Comparison of ENCODE assay signal across 8 mouse cellular contexts in genomic region chr16:33966538-33967282, GRCm38 (mm10). TPM values are rescaled to one million over a fixed set of nuclear protein-coding genes. Genes with fewer than 3 reads are reported as not detected.
DNase-seq lines count a peak whose midpoint lies in the region; ATAC-seq and TF ChIP-seq lines count a peak whose summit lies in the region.

Gene Umps, minus strand, starts transcription at chr16:33967038.

- H3K4me3 ChIP-seq in embryonic facial prominence, embryonic 12.5 days, result peak within 1 kb of the TSS; percentile 93
- H3K4me3 ChIP-seq in heart, adult 2 months, result peak within 1 kb of the TSS; percentile 85
- peak within 1 kb of the TSS; percentile 84 for H3K4me3 ChIP-seq in limb, embryonic 13.5 days
- H3K4me3 ChIP-seq in midbrain, embryonic 15.5 days, result peak within 1 kb of the TSS; percentile 67

- no peaks in the 10 kb centered on the region for H3K79me2 ChIP-seq in heart, adult 2 months (replicated peaks; ENCODE audit: control insufficient read depth, insufficient read depth, low read length)

- H3K9me3 ChIP-seq in embryonic facial prominence, embryonic 12.5 days, result no peaks in the 10 kb centered on the region
- H3K9me3 ChIP-seq in limb, embryonic 13.5 days, result no peaks in the 10 kb centered on the region
- no peaks in the 10 kb centered on the region for H3K9me3 ChIP-seq in midbrain, embryonic 15.5 days

- peak within 1 kb of the TSS; percentile 81 for H3K4me2 ChIP-seq in embryonic facial prominence, embryonic 12.5 days (replicated peaks)
- peak within 1 kb of the TSS; percentile 79 for H3K4me2 ChIP-seq in limb, embryonic 13.5 days (replicated peaks)
- H3K4me2 ChIP-seq in midbrain, embryonic 15.5 days, result peak within 1 kb of the TSS; percentile 95

- intact Hi-C loops in heart, adult 2 months (cut with DNase I), result no loop called here

- TF ChIP-seq CTCF in heart, adult 2 months (IDR thresholded peaks at IDR 0.05), result no peak

- peaks cover 17% of the 10 kb centered on the region for H3K36me3 ChIP-seq in embryonic facial prominence, embryonic 12.5 days
- no peaks in the 10 kb centered on the region for H3K36me3 ChIP-seq in heart, adult 2 months (ENCODE audit: control insufficient read depth, insufficient read depth, low read length)
- peaks cover 18% of the 10 kb centered on the region for H3K36me3 ChIP-seq in limb, embryonic 13.5 days
- H3K36me3 ChIP-seq in midbrain, embryonic 15.5 days (replicated peaks), result peaks cover 14% of the 10 kb centered on the region; the same call in 1 of the 2 replicates

- H3K9ac ChIP-seq in embryonic facial prominence, embryonic 12.5 days, result peak within 1 kb of the TSS; percentile 89
- H3K9ac ChIP-seq in heart, adult 2 months (ENCODE audit: low read depth, low read length), result peak within 1 kb of the TSS; percentile 87
- H3K9ac ChIP-seq in limb, embryonic 13.5 days, result peak within 1 kb of the TSS; percentile 87
- H3K9ac ChIP-seq in midbrain, embryonic 15.5 days, result peak within 1 kb of the TSS; percentile 66

- ATAC-seq in embryonic facial prominence, embryonic 12.5 days (ENCODE audit: insufficient number of reproducible peaks, insufficient read depth, low FRiP score, low TSS enrichment), result peak; percentile 88
- peak; percentile 91 for ATAC-seq in limb, embryonic 13.5 days (ENCODE audit: low FRiP score, low read depth)
- ATAC-seq in midbrain, embryonic 15.5 days (replicated peaks), result peak; percentile 96

- no peaks in the 10 kb centered on the region for H3K27me3 ChIP-seq in embryonic facial prominence, embryonic 12.5 days
- H3K27me3 ChIP-seq in heart, adult 2 months (ENCODE audit: control insufficient read depth, insufficient read depth, low read length), result no peaks in the 10 kb centered on the region
- no peaks in the 10 kb centered on the region for H3K27me3 ChIP-seq in limb, embryonic 13.5 days
- H3K27me3 ChIP-seq in midbrain, embryonic 15.5 days (replicated peaks), result no peaks in the 10 kb centered on the region

- WGBS in embryonic facial prominence, embryonic 12.5 days, result 2% methylated on average over 44 of the region's 44 CpGs
- under 1% methylated on average over 44 of the region's 44 CpGs for WGBS in heart, adult 2 months
- WGBS in limb, embryonic 13.5 days, result 1% methylated on average over 44 of the region's 44 CpGs
- under 1% methylated on average over 44 of the region's 44 CpGs for WGBS in midbrain, embryonic 15.5 days

- TF ChIP-seq POLR2A in heart, adult 2 months (IDR thresholded peaks at IDR 0.05; ENCODE audit: insufficient read depth, low read depth, low read length), result peak; percentile 59; the same call in 1 of the 2 replicates

- H3K4me1 ChIP-seq in embryonic facial prominence, embryonic 12.5 days, result peaks cover 8% of the 10 kb centered on the region
- no peaks in the 10 kb centered on the region; the same call in 1 of the 2 replicates for H3K4me1 ChIP-seq in heart, adult 2 months (ENCODE audit: control insufficient read depth, insufficient read depth, low read length)
- peaks cover 12% of the 10 kb centered on the region for H3K4me1 ChIP-seq in limb, embryonic 13.5 days
- peaks cover 16% of the 10 kb centered on the region for H3K4me1 ChIP-seq in midbrain, embryonic 15.5 days

- peak; percentile 79 for DNase-seq in 3T3-L1 (ENCODE audit: low read depth, low spot score)
- DNase-seq in adrenal gland, postnatal 36 days, result peak; percentile 84 to 91
- DNase-seq in heart, adult 2 months, result peak; percentile 88 to 91
- DNase-seq in kidney, adult 8-10 months, result peak; percentile 77 to 82
- peak; percentile 74 to 89 for DNase-seq in spleen, adult 18-20 months

- peak within 1 kb of the TSS; percentile 64 for H3K27ac ChIP-seq in embryonic facial prominence, embryonic 12.5 days
- peak within 1 kb of the TSS; percentile 76 for H3K27ac ChIP-seq in heart, adult 2 months
- peak within 1 kb of the TSS; percentile 44; the same call in 1 of the 2 replicates for H3K27ac ChIP-seq in limb, embryonic 13.5 days
- peak within 1 kb of the TSS; percentile 62 for H3K27ac ChIP-seq in midbrain, embryonic 15.5 days

- no peak for TF ChIP-seq EP300 in heart, adult 2 months (IDR thresholded peaks at IDR 0.05; ENCODE audit: insufficient read depth, low read depth, low read length)

RNA-seq across cellular contexts. Expression of gene Umps, which starts in this region (rescaled TPM):
- 10 to 100 TPM; 42.3 to 50.8 TPM for total RNA-seq in adrenal gland, postnatal 36 days (2021)
- 62.6 and 63.6 TPM in 2 replicates for polyA plus RNA-seq in embryonic facial prominence, embryonic 12.5 days (2016; fragmentation: Nextera tagmentation; extraction: Ambion mirVana)
- total RNA-seq in heart, adult 2 months (2021), result 1 to 10 TPM; 7.9 to 8.4 TPM
- 3.8 and 5.5 TPM in 2 replicates for polyA plus RNA-seq in heart, adult 2 months (2012; rRNA removed)
- polyA plus RNA-seq in limb, embryonic 13.5 days (2015; fragmentation: Nextera tagmentation; extraction: Ambion mirVana), result 57.8 and 58.2 TPM in 2 replicates
- 23.4 and 24.1 TPM in 2 replicates for polyA plus RNA-seq in midbrain, embryonic 15.5 days (2015; fragmentation: Nextera tagmentation; extraction: Ambion mirVana)

Comparison
In these comparisons a context has a peak if more than half of its experiments do, and no peak if none do; other contexts are left out.
1. Peak in every context shown above with its lines: DNase-seq, ATAC-seq, H3K4me3 ChIP-seq and H3K27ac ChIP-seq.
2. RNA of gene Umps (total RNA-seq): 42.3 to 50.8 TPM in adrenal gland, postnatal 36 days; 7.9 to 8.4 TPM in heart, adult 2 months; every median in the first group is over 4 times any median in the second.